Mouse (Mus musculus): ENCODE measurements around the gene Bdh1.

DNA sequence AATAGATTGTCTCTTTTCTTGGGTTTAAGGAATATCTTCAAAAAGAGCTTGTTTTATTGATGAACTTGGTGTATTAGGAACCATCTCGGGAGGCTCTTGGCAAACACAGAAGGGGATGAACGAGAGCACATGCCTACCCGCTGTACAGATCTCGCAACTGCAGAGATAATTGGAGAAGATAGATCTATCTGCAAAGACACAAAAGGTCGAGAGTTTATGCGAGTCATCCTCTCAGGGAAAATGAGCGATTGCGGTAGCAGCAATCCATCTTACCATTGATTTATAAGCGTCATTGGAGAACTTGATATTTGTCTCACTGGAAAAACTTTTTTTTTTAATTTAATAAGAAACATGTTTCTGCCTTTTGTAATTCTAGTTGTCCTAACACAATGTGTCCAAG lies 73.7 kb downstream of the Bdh1 start:
- TF ChIP-seq CTCF (IDR thresholded peaks at IDR 0.05; ENCODE audit: extremely low read depth, insufficient read depth, low read length): no peak
- no peak for TF ChIP-seq POLR2A (IDR thresholded peaks at IDR 0.05; ENCODE audit: extremely low read depth, insufficient read depth, low read length)

All from cortical plate, adult 2 months (tissue).